Mouse (Mus musculus) olfactory bulb, adult 2 months (tissue): Measurements from ENCODE around the gene Repin1. TPM values are rescaled to one million over a fixed set of nuclear protein-coding genes. Genes with fewer than 3 reads are reported as not detected.
A peak's percentile ranks its signal among the peaks of the same experiment; 100 is the strongest.

Source experiments
- H3K27ac ChIP-seq: fragments of 200-500 bp; 2 replicates; pipeline ENCODE4 v1.5.1; 2012; ENCODE audit warnings: low read depth, low read length; ENCODE audit not compliant: insufficient read depth
- H3K4me1 ChIP-seq: fragments of 200-500 bp; 2 replicates; pipeline ENCODE4 v1.6.1; 2012; ENCODE audit warnings: low read length; ENCODE audit not compliant: control insufficient read depth, insufficient read depth
- H3K4me3 ChIP-seq: fragments of 200-500 bp; 2 replicates; pipeline ENCODE4 v1.5.1; 2012; ENCODE audit warnings: mild to moderate bottlenecking, low read depth, low read length, moderate library complexity; ENCODE audit not compliant: insufficient read depth
- CTCF ChIP-seq: fragments of 200-500 bp; IDR thresholded peaks from 2 replicates; pipeline ENCODE4 v1.5.1; 2012; ENCODE audit warnings: low read depth, mild to moderate bottlenecking, low read length, moderate library complexity; ENCODE audit not compliant: insufficient read depth
- POLR2A ChIP-seq: fragments of 200-500 bp; IDR thresholded peaks from 2 replicates; pipeline ENCODE4 v1.6.1; 2012; ENCODE audit warnings: mild to moderate bottlenecking, low read depth, low read length, moderate library complexity; ENCODE audit not compliant: insufficient read depth
- WGBS: fragments of 180-500 bp; shearing (Covaris S2); methylation state at CpG from one replicate; pipeline ENCODE4 v1.1.7; 2018; 5-methylcytosine and 5-hydroxymethylcytosine counted together
- polyA plus RNA-seq: library from polyadenylated mRNA; stranded (reverse); fragments of >200 nt; gene quantifications from 2 replicates; pipeline ENCODE4 v1.2.4, GENCODE M21; 2012; ENCODE audit warnings: low replicate concordance; ENCODE audit not compliant: missing spikeins, insufficient read depth, insufficient read length

Gene Repin1
- polyA plus RNA-seq, 1 experiment = not detected

DNA sequence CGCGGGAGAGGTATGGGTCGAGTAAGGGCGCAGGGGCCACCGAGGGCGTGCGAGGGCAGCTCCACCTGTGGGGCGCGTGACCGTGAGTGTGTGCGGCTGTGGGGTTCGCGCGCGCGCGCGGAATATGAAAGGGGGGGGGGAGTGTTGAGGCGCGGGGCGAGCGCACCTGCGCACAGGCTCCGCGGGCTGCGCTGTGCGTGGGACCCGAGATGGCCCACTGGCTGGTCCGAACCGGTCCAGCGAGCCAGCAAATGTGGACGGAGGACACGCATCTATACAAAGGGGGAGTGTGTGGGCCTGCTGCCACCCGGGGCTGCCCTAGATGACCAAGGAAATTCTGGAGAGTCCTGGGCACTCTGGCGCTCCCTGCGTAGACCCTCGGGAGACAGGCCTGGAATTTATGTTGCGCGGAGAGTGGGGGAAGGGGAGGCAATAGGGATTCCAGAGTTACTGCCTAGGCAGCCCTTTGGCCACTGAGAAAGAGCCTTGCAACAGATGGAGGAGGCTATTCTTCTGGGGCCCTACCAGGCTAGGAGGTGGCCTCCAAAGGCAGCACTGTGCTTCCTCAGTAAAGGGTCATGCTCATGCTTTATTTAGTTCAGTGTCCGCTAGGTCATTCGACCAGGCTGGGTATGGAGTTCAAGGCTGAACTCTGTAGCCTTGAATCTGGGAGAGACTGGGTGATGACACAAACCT is 508 bp downstream of the Repin1 start:
- peak overlapping the region; percentile 95 for H3K27ac ChIP-seq
- H3K4me1 ChIP-seq = peaks cover 36% of the 10 kb centered on the region
- H3K4me3 ChIP-seq = peak overlapping the region; percentile 86
- 1% methylated on average over 41 of the region's 41 CpGs for WGBS
- TF ChIP-seq POLR2A (0 out of 2 replicates have a peak, but pooled peaks have one; percentile 44), CTCF (no peak)

- H3K27ac ChIP-seq = no peak overlapping the region
- TF ChIP-seq POLR2A = no peak
- no peak for TF ChIP-seq CTCF
- WGBS = 26% methylated on average over 1 of the region's 1 CpGs
- peaks cover 38% of the 10 kb centered on the region for H3K4me1 ChIP-seq
- peak overlapping the region; percentile 86 for H3K4me3 ChIP-seq
Observed at GRCm38 (mm10) chr6:48595278-48595677, 1.6 kb downstream of the Repin1 start.

DNA sequence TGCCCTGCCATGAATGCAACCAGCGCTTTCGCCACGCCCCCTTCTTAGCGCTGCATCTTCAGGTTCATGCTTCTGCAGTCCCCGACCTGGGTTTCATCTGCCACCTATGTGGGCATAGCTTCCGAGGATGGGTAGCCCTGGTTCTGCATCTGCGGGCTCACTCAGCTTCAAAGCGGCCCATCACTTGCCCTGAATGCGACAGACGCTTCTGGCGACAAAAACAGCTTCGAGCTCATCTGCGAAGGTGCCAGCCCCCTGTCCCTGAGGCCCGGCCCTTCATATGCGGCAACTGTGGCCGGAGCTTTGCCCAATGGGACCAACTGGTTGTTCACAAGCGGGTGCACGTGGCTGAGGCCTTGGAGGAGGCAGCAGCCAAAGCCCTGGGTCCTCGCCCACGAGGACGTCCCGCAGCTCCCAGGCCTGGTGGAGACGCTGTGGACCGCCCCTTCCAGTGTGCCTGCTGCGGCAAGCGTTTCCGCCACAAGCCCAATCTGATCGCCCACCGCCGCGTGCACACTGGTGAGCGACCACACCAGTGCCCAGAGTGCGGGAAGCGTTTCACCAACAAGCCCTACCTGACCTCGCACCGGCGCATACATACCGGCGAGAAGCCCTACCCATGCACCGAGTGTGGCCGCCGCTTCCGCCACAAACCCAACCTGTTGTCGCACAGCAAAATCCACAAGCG is 3.0 kb downstream of the Repin1 start:
- 96% methylated on average over 45 of the region's 45 CpGs for WGBS
- Histone ChIP-seq H3K27ac (no peak overlapping the region), H3K4me3 (no peak overlapping the region), H3K4me1 (peaks cover 38% of the 10 kb centered on the region)
- TF ChIP-seq POLR2A (no peak), CTCF (no peak)

GRCm38 (mm10) chr6:48597233-48597625 is 3.5 kb downstream of the Repin1 start:
- TF ChIP-seq POLR2A (no peak), CTCF (no peak)
- H3K4me3 ChIP-seq = no peak overlapping the region
- peaks cover 38% of the 10 kb centered on the region for H3K4me1 ChIP-seq
- WGBS = 96% methylated on average over 27 of the region's 27 CpGs
- no peak overlapping the region for H3K27ac ChIP-seq

GRCm38 (mm10) chr6:48600594-48600993 is 6.9 kb downstream of the Repin1 start:
- Histone ChIP-seq H3K27ac (peak overlapping the region; percentile 91; the same call in 1 of the 2 replicates), H3K4me3 (no peak overlapping the region), H3K4me1 (peaks cover 26% of the 10 kb centered on the region)
- TF ChIP-seq CTCF (no peak), POLR2A (no peak)
- WGBS = 85% methylated on average over 1 of the region's 1 CpGs

DNA sequence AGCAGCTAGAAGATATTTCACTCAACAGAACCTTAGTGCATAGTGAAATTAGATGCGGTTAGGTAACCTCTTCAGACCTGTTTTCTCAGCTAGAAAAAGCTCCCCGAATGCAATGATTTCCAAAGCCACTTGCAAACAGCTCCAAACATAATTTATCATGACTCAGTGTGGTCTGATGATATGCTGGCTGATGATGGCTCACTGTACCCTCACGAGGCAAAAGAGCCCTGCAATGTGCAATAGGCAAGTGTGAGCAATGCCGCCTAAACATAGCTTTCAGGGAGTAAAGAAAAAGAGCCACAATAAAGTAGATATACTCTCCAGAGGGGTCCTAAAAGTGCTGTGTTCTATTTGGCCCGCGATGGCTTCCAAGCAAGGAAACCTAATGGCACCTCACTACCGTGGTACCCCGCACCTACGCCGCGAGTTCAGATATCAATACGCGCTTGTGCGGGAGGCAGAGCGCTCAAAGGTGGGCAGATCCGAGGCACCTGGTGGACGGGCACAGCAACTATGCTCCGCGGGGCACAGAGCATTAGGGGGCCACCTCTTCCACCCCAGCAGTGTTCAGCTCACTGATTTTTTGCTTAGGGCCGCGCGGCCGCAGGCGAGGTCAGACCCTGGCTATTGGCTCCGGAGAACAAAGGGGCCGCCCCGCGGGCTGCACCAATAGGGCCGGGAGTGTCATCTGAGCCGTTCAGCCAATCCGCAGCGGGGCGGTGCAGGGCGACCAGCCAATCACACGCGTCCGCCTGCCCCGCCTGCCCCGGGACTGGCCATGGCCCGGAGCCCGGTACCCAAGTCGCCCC is 7.8 kb downstream of the Repin1 start, which contains the start of gene Zfp775:
Zfp775 (plus strand) TSS at position 793 of the 809 bp plus-strand sequence.
- Histone ChIP-seq H3K27ac (peak within 1 kb of the TSS; percentile 91), H3K4me3 (peak within 1 kb of the TSS; percentile 88), H3K4me1 (peaks cover 21% of the 10 kb centered on the region)
- TF ChIP-seq POLR2A (peak; percentile 61; the same call in 1 of the 2 replicates), CTCF (no peak)
- WGBS = 2% methylated on average over 42 of the region's 42 CpGs

DNA sequence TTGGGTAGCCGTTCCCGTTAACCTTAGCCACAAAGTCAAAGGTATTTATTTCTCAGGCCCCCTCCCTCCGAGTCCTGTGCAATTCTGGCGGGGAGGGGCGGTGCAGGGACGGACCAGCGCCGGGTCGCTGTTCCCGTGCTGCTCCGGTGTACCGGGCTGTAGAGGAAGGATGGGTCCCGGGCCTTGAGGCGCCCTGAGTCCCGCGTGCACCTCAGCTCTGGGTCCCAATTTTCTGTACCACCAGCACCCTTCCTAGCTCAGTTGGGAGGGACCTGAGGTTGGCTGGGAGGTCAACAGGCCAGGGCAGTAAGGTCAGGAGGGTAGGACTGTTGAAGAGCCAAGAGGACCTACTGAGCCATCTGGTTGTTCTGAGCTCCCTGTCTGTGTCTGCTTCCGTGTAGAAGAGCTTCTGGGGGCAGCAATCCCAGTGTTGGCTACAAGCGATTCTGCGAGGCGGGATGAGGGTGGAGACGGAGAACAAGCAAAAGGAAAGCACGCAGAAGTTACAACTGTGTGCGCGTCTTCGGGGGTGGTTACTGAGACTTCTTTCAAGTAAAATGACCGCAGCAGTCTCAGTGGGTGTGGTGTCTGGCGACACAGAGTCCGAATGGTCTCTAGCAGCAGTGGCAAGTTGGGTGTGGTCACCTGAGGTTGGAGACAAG is 8.5 kb downstream of the Repin1 start:
- TF ChIP-seq CTCF (no peak), POLR2A (no peak)
- H3K4me3 ChIP-seq = peak overlapping the region; percentile 88
- under 1% methylated on average over 28 of the region's 28 CpGs for WGBS
- peaks cover 15% of the 10 kb centered on the region for H3K4me1 ChIP-seq
- peak overlapping the region; percentile 82 for H3K27ac ChIP-seq

- H3K4me1 ChIP-seq = no peaks in the 10 kb centered on the region
- 70% methylated on average over 2 of the region's 2 CpGs for WGBS
- TF ChIP-seq POLR2A = no peak
- no peak for TF ChIP-seq CTCF
- no peak overlapping the region for H3K27ac ChIP-seq
- H3K4me3 ChIP-seq = no peak overlapping the region
Observed at GRCm38 (mm10) chr6:48608124-48608523, 14.4 kb downstream of the Repin1 start.

DNA sequence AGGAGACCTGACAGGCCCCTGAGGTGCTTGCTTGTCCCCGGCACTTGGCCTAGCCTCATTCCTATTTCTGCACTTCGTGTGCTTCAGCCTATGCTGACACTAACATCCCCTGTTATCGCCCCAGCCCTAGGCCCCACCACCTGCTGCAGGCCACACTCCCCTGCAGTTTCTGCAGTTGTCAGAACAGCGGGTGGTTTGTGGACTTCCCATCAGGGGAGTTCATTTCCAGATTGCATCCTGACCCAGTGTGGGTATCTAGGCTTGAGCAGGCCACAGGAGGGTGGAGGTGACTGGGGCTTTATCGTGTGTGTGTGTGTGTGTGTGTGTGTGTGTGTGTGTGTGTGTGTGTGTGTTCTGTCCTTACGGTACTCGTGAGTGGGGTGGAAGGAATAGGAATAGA is 15.8 kb downstream of the Repin1 start:
- TF ChIP-seq POLR2A (no peak), CTCF (no peak)
- WGBS = 71% methylated on average over 7 of the region's 7 CpGs
- H3K4me1 ChIP-seq = no peaks in the 10 kb centered on the region
- H3K27ac ChIP-seq = no peak overlapping the region
- no peak overlapping the region for H3K4me3 ChIP-seq
